Mouse (Mus musculus) brain, embryonic 14.5 days (tissue): ENCODE data around the gene Mapk10. TPM values are rescaled to one million over a fixed set of nuclear protein-coding genes. Genes with fewer than 3 reads are reported as not detected.

Experiments
- DNase-seq: peaks from one replicate; pipeline ENCODE4 v3.0.0-alpha.2; 2011; ENCODE audit warnings: low read depth
- CTCF ChIP-seq: fragments of 200-500 bp; IDR thresholded peaks from 2 replicates; pipeline ENCODE4 v1.5.1; 2012; ENCODE audit warnings: inconsistent platforms, mild to moderate bottlenecking, moderate library complexity, borderline replicate concordance; ENCODE audit not compliant: insufficient read depth, insufficient read length; ENCODE audit errors: extremely low read depth
- POLR2A ChIP-seq: fragments of 200-500 bp; IDR thresholded peaks from 2 replicates; pipeline ENCODE4 v1.6.1; 2012; ENCODE audit warnings: mild to moderate bottlenecking, inconsistent platforms, borderline replicate concordance; ENCODE audit not compliant: poor library complexity, insufficient read depth, insufficient read length, severe bottlenecking; ENCODE audit errors: extremely low read depth
- polyA plus RNA-seq: library from polyadenylated mRNA; depleted of rRNA; stranded (reverse); fragments of >200 nt; gene quantifications from 2 replicates; pipeline ENCODE4 v1.2.3, GENCODE M21; 2012

The Mapk10 gene
- polyA plus RNA-seq, 1 experiment: 65.9 TPM

GRCm38 (mm10) chr5:103102176-103102575 lies 109.0 kb downstream of the Mapk10 start:
- no peak for DNase-seq
- no peak for TF ChIP-seq CTCF
- no peak for TF ChIP-seq POLR2A

DNA sequence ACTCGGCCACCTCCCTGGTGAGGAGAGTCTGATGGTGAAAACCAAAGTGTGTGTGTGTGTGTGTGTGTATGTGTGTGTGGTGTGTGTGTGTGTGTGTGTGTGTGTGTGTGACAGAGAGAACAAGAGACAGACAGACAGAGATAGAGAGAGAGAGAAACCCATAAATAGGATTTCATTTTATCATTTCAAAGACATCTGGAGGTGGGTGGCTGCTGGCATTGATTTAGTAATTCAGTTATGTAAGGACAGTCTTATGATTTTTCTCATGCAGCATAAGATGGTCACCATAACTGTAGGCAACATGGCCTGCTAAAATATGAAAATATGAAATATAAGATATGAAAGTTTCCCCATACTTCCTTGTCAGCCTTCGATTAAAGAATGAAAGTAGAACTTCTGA lies 117.0 kb downstream of the Mapk10 start:
- TF ChIP-seq POLR2A: no peak
- TF ChIP-seq CTCF: no peak
- no peak for DNase-seq

- DNase-seq: peak; percentile 31
- TF ChIP-seq POLR2A (no peak), CTCF (no peak)
Observed at GRCm38 (mm10) chr5:103085844-103086243, 125.3 kb downstream of the Mapk10 start.

GRCm38 (mm10) chr5:103075451-103075850 lies 135.7 kb downstream of the Mapk10 start:
- DNase-seq: no peak
- TF ChIP-seq POLR2A (no peak), CTCF (peak; percentile 29; the same call in 1 of the 2 replicates)

GRCm38 (mm10) chr5:103072200-103072825 lies 138.8 kb downstream of the Mapk10 start:
- DNase-seq: peak; percentile 65
- no peak for TF ChIP-seq CTCF
- TF ChIP-seq POLR2A: no peak

- TF ChIP-seq POLR2A: no peak
- TF ChIP-seq CTCF: no peak
Observed at GRCm38 (mm10) chr5:103071006-103071612, 140.0 kb downstream of the Mapk10 start.

DNA sequence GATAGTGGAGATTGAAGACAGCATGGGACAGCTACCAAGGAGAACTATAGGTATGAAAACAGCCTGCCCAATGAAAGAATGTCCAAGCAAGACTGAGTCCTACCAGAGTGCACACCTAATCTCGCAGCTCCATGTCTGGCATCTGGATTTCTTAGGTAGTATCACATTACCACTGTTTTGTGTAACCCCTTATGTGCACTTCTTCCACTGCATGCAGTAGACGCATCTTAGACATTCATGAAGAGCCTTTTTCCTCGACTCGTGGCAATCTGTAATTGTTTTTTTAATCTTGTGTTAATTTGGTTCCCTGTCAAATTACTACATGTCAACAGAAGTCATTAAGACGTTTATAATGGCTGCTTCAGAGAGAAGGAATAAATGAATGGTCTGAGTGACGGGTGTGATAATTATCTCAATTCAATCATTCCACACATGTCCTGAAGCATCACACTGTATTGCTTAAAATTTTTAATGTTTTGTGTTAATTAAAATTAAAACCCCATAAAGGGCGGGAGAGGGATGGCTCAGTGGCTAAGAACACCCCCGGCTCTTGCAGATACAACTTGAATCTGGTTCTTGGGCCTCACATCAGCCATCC lies 160.7 kb downstream of the Mapk10 start:
- no peak for TF ChIP-seq CTCF
- peak; percentile 67 for DNase-seq

More at GRCm38 (mm10) chr5:103071006-103071612, 140.0 kb downstream of the Mapk10 start:
- DNase-seq: no peak

DNA sequence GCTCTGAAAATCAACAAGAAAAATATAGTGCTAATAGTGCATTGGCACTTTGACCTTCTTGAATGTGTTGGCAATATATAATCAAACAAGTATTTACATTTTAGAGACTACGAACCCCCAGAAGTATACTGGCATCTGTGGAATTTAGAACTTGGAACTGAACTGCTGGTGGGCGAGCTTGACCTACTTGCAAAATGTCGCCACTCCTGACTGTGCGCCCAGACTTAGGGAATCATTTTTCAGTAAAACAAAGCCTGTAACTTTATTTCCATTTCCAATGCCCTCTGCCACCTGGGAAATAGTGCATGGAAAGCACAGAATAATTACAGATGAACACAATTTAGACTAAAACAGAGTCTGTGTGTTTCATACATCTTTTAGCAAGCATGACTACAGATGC lies 163.1 kb downstream of the Mapk10 start:
- no peak for DNase-seq
- TF ChIP-seq CTCF (no peak), POLR2A (no peak)

DNA sequence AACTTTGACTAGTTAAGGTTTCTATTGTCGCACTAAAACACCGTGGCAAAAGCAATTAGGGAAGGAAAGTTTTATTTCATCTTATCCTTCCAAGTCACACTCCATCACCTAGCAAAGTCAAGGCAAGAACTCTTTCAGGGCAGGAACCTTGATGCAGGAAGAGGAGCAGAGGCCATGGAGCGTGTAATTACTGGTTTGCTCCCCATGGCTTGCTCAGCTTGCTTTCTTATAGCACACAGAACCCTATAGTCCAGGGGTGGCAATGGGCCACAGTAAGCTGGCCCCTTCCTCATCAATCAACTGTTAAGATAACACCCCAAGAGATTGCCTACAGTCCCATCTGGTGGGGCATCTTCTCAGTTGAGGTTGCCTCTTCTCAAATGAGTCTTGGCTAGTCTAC lies 173.4 kb downstream of the Mapk10 start:
- TF ChIP-seq CTCF (no peak), POLR2A (no peak)
- no peak for DNase-seq

- TF ChIP-seq CTCF: no peak
- TF ChIP-seq POLR2A: no peak
- DNase-seq: peak; percentile 77
Observed at GRCm38 (mm10) chr5:103028940-103029621, 182.1 kb downstream of the Mapk10 start.

- TF ChIP-seq CTCF (no peak), POLR2A (no peak)
- DNase-seq: peak; percentile 26
Observed at GRCm38 (mm10) chr5:103022504-103023172, 188.5 kb downstream of the Mapk10 start.

DNA sequence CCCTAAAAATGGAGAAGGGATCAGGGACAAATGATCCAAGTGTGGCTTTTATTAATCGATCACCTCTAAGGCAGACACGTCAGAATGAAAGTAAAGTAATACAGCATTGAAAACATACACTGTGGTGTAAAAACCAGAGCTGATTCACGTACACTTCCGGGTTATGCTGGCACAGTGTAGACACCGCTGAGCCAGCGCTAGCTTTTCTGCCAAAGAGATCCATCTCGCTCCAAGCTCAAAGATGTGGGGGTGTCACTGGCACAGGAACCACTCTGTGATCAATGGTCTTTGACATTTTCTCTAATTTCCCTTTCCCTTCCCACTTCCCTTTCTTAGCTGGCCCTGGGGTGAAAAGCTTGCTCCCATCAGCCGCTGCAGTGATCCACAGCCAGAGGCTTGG lies 189.7 kb downstream of the Mapk10 start:
- TF ChIP-seq POLR2A (no peak), CTCF (no peak)
- DNase-seq: peak; percentile 70
